Mouse (Mus musculus): ENCODE results near the gene H3f3a. TPM values are rescaled to one million over a fixed set of nuclear protein-coding genes. Genes with fewer than 3 reads are reported as not detected.
A peak's percentile ranks its signal among the peaks of the same experiment; 100 is the strongest.

The H3f3a gene
- polyA plus RNA-seq, 1 experiment, result 359 TPM

- no peak for TF ChIP-seq POLR2A (IDR thresholded peaks at IDR 0.05; ENCODE audit: extremely low read depth, insufficient read depth, low read length)
- no peak for TF ChIP-seq CTCF (IDR thresholded peaks at IDR 0.05; ENCODE audit: extremely low read depth, insufficient read depth, low read length)
- H3K4me1 ChIP-seq (ENCODE audit: control insufficient read depth, insufficient read depth, low read length), result peaks cover 1% of the 10 kb centered on the region; the same call in 1 of the 2 replicates
- H3K4me3 ChIP-seq (ENCODE audit: insufficient read depth, low read length), result peak overlapping the region; percentile 72
- H3K27ac ChIP-seq (ENCODE audit: insufficient read depth, low read length), result 0 out of 2 replicates have a peak overlapping the region, but pooled peaks have one; percentile 5
Observed at GRCm38 (mm10) chr1:180777289-180777659, 36.5 kb downstream of the H3f3a start.

- TF ChIP-seq POLR2A (IDR thresholded peaks at IDR 0.05; ENCODE audit: extremely low read depth, insufficient read depth, low read length) (no peak), CTCF (IDR thresholded peaks at IDR 0.05; ENCODE audit: extremely low read depth, insufficient read depth, low read length) (no peak)
- Histone ChIP-seq H3K27ac (ENCODE audit: insufficient read depth, low read length) (no peak overlapping the region), H3K4me1 (ENCODE audit: control insufficient read depth, insufficient read depth, low read length) (peaks cover 1% of the 10 kb centered on the region; the same call in 1 of the 2 replicates), H3K4me3 (ENCODE audit: insufficient read depth, low read length) (no peak overlapping the region)
Observed at GRCm38 (mm10) chr1:180776494-180776893, 37.2 kb downstream of the H3f3a start.

GRCm38 (mm10) chr1:180775849-180776493 is 37.8 kb downstream of the H3f3a start:
- H3K4me1 ChIP-seq (ENCODE audit: control insufficient read depth, insufficient read depth, low read length), result peaks cover 1% of the 10 kb centered on the region; the same call in 1 of the 2 replicates
- TF ChIP-seq CTCF (IDR thresholded peaks at IDR 0.05; ENCODE audit: extremely low read depth, insufficient read depth, low read length) (no peak), POLR2A (IDR thresholded peaks at IDR 0.05; ENCODE audit: extremely low read depth, insufficient read depth, low read length) (no peak)
- H3K4me3 ChIP-seq (ENCODE audit: insufficient read depth, low read length), result no peak overlapping the region
- H3K27ac ChIP-seq (ENCODE audit: insufficient read depth, low read length), result no peak overlapping the region

- Histone ChIP-seq H3K4me3 (ENCODE audit: insufficient read depth, low read length) (no peak overlapping the region), H3K27ac (ENCODE audit: insufficient read depth, low read length) (no peak overlapping the region), H3K4me1 (ENCODE audit: control insufficient read depth, insufficient read depth, low read length) (peaks cover 1% of the 10 kb centered on the region; the same call in 1 of the 2 replicates)
- no peak for TF ChIP-seq POLR2A (IDR thresholded peaks at IDR 0.05; ENCODE audit: extremely low read depth, insufficient read depth, low read length)
- no peak for TF ChIP-seq CTCF (IDR thresholded peaks at IDR 0.05; ENCODE audit: extremely low read depth, insufficient read depth, low read length)
Observed at GRCm38 (mm10) chr1:180775317-180775716, 38.4 kb downstream of the H3f3a start.

GRCm38 (mm10) chr1:180774664-180775063 is 39.1 kb downstream of the H3f3a start:
- Histone ChIP-seq H3K4me1 (ENCODE audit: control insufficient read depth, insufficient read depth, low read length) (peaks cover 1% of the 10 kb centered on the region; the same call in 1 of the 2 replicates), H3K27ac (ENCODE audit: insufficient read depth, low read length) (no peak overlapping the region), H3K4me3 (ENCODE audit: insufficient read depth, low read length) (no peak overlapping the region)
- TF ChIP-seq CTCF (IDR thresholded peaks at IDR 0.05; ENCODE audit: extremely low read depth, insufficient read depth, low read length), result peak; percentile 24; the same call in 1 of the 2 replicates
- TF ChIP-seq POLR2A (IDR thresholded peaks at IDR 0.05; ENCODE audit: extremely low read depth, insufficient read depth, low read length), result no peak

- TF ChIP-seq POLR2A (IDR thresholded peaks at IDR 0.05; ENCODE audit: extremely low read depth, insufficient read depth, low read length) (no peak), CTCF (IDR thresholded peaks at IDR 0.05; ENCODE audit: extremely low read depth, insufficient read depth, low read length) (no peak)
- Histone ChIP-seq H3K27ac (ENCODE audit: insufficient read depth, low read length) (no peak overlapping the region), H3K4me1 (ENCODE audit: control insufficient read depth, insufficient read depth, low read length) (peaks cover 1% of the 10 kb centered on the region; the same call in 1 of the 2 replicates), H3K4me3 (ENCODE audit: insufficient read depth, low read length) (no peak overlapping the region)
Observed at GRCm38 (mm10) chr1:180772291-180772690, 41.5 kb downstream of the H3f3a start.

GRCm38 (mm10) chr1:180771722-180772121 is 42.0 kb downstream of the H3f3a start:
- Histone ChIP-seq H3K27ac (ENCODE audit: insufficient read depth, low read length) (no peak overlapping the region), H3K4me3 (ENCODE audit: insufficient read depth, low read length) (no peak overlapping the region), H3K4me1 (ENCODE audit: control insufficient read depth, insufficient read depth, low read length) (peaks cover 1% of the 10 kb centered on the region; the same call in 1 of the 2 replicates)
- TF ChIP-seq CTCF (IDR thresholded peaks at IDR 0.05; ENCODE audit: extremely low read depth, insufficient read depth, low read length), result no peak
- TF ChIP-seq POLR2A (IDR thresholded peaks at IDR 0.05; ENCODE audit: extremely low read depth, insufficient read depth, low read length), result no peak

GRCm38 (mm10) chr1:180771306-180771705 is 42.4 kb downstream of the H3f3a start:
- H3K27ac ChIP-seq (ENCODE audit: insufficient read depth, low read length), result no peak overlapping the region
- H3K4me1 ChIP-seq (ENCODE audit: control insufficient read depth, insufficient read depth, low read length), result peaks cover 1% of the 10 kb centered on the region; the same call in 1 of the 2 replicates
- H3K4me3 ChIP-seq (ENCODE audit: insufficient read depth, low read length), result no peak overlapping the region
- TF ChIP-seq CTCF (IDR thresholded peaks at IDR 0.05; ENCODE audit: extremely low read depth, insufficient read depth, low read length), result no peak
- no peak for TF ChIP-seq POLR2A (IDR thresholded peaks at IDR 0.05; ENCODE audit: extremely low read depth, insufficient read depth, low read length)

GRCm38 (mm10) chr1:180768334-180769168 is 45.2 kb downstream of the H3f3a start:
- peak overlapping the region; percentile 36 for H3K4me3 ChIP-seq (ENCODE audit: insufficient read depth, low read length)
- TF ChIP-seq CTCF (IDR thresholded peaks at IDR 0.05; ENCODE audit: extremely low read depth, insufficient read depth, low read length) (peak; percentile 34; the same call in 1 of the 2 replicates), POLR2A (IDR thresholded peaks at IDR 0.05; ENCODE audit: extremely low read depth, insufficient read depth, low read length) (no peak)
- no peak overlapping the region for H3K27ac ChIP-seq (ENCODE audit: insufficient read depth, low read length)
- H3K4me1 ChIP-seq (ENCODE audit: control insufficient read depth, insufficient read depth, low read length), result no peaks in the 10 kb centered on the region
